Mouse (Mus musculus) kidney, embryonic 14.5 days (tissue): ENCODE measurements around the gene Asdurf. TPM values are rescaled to one million over a fixed set of nuclear protein-coding genes. Genes with fewer than 3 reads are reported as not detected.
A peak's percentile ranks its signal among the peaks of the same experiment; 100 is the strongest.
"Not testable (repeated sequence)": the region's sequence is repeated elsewhere in the genome, so short reads cannot be mapped to it uniquely, and the experiment has no call there.

Experiments
- ATAC-seq: fragments of 200-750 bp; cut with Nextera tagmentation; 2 replicates; pipeline ENCODE4 v1.8.0; 2017; ENCODE audit warnings: moderate number of reproducible peaks, mild to moderate bottlenecking, moderate TSS enrichment, moderate library complexity; ENCODE audit not compliant: low FRiP score, low TSS enrichment
- H3K27ac ChIP-seq: fragments of 300-500 bp; sonication (generic); 2 replicates; pipeline ENCODE4 v1.5.1; 2014; ENCODE audit warnings: low read depth, mild to moderate bottlenecking, low read length, moderate library complexity, mixed read lengths
- H3K27me3 ChIP-seq: fragments of 300-500 bp; sonication (generic); 2 replicates; pipeline ENCODE4 v1.6.1; 2014; ENCODE audit warnings: mild to moderate bottlenecking, low read length; ENCODE audit not compliant: control insufficient read depth, insufficient read depth
- H3K36me3 ChIP-seq: fragments of 300-500 bp; sonication (generic); 2 replicates; pipeline ENCODE4 v1.6.1; 2014; ENCODE audit warnings: low read length, mixed read lengths; ENCODE audit not compliant: control insufficient read depth, insufficient read depth
- H3K4me1 ChIP-seq: fragments of 300-500 bp; sonication (generic); 2 replicates; pipeline ENCODE4 v1.6.1; 2014; ENCODE audit warnings: low read length, mixed read lengths; ENCODE audit not compliant: control insufficient read depth, insufficient read depth
- H3K4me2 ChIP-seq: fragments of 300-500 bp; sonication (generic); replicated peaks from 2 replicates; pipeline ENCODE4 v1.6.1; 2014; ENCODE audit warnings: low read depth, mild to moderate bottlenecking, low read length
- H3K4me3 ChIP-seq: fragments of 300-500 bp; sonication (generic); 2 replicates; pipeline ENCODE4 v1.5.1; 2014; ENCODE audit warnings: mild to moderate bottlenecking, low read length
- H3K9ac ChIP-seq: fragments of 300-500 bp; sonication (generic); 2 replicates; pipeline ENCODE4 v1.6.1; 2014; ENCODE audit warnings: low read depth, mild to moderate bottlenecking, low read length, moderate library complexity
- H3K9me3 ChIP-seq: fragments of 300-500 bp; sonication (generic); 2 replicates; pipeline ENCODE4 v1.6.1; 2016; ENCODE audit warnings: low read length; ENCODE audit not compliant: control insufficient read depth
- WGBS: fragments of 180-500 bp; shearing (Covaris S2); extraction: QIAGEN DNeasy Blood & Tissue Kit; methylation state at CpG from one replicate; pipeline ENCODE4 v1.1.7; 2014; 5-methylcytosine and 5-hydroxymethylcytosine counted together
- polyA plus RNA-seq: library from polyadenylated mRNA; unstranded; fragments of >200 nt; fragmentation: Nextera tagmentation; extraction: Ambion mirVana; gene quantifications from 2 replicates; pipeline ENCODE4 v1.2.1, GENCODE M21; 2014

Gene Asdurf
- polyA plus RNA-seq, 1 experiment from 2014 or later: not detected

GRCm38 (mm10) chr1:53337403-53337802 is 15.0 kb downstream of the Asdurf start:
- H3K4me3 ChIP-seq, H3K9ac ChIP-seq, H3K27ac ChIP-seq, H3K4me2 ChIP-seq, H3K9me3 ChIP-seq, H3K27me3 ChIP-seq, H3K4me1 ChIP-seq, ATAC-seq: not testable (repeated sequence)
- peaks cover 10% of the 10 kb centered on the region; the same call in 1 of the 2 replicates for H3K36me3 ChIP-seq
- WGBS: 69% methylated on average over 2 of the region's 2 CpGs

- Histone ChIP-seq H3K27ac (no peak overlapping the region), H3K4me2 (no peak overlapping the region), H3K9me3 (no peaks in the 10 kb centered on the region), H3K9ac (no peak overlapping the region), H3K27me3 (no peaks in the 10 kb centered on the region), H3K36me3 (no peaks in the 10 kb centered on the region), H3K4me3 (no peak overlapping the region), H3K4me1 (no peaks in the 10 kb centered on the region)
- ATAC-seq: no peak
These were observed 17.0 kb downstream of the Asdurf start for GRCm38 (mm10) chr1:53335465-53335864.

- H3K27me3 ChIP-seq, H3K27ac ChIP-seq, H3K4me2 ChIP-seq, H3K4me1 ChIP-seq, H3K9ac ChIP-seq, ATAC-seq, H3K9me3 ChIP-seq, H3K4me3 ChIP-seq, H3K36me3 ChIP-seq: not testable (repeated sequence)
- 91% methylated on average over 5 of the region's 5 CpGs for WGBS
These were observed 18.9 kb downstream of the Asdurf start for GRCm38 (mm10) chr1:53333527-53333926.

GRCm38 (mm10) chr1:53324827-53325494 is 27.5 kb downstream of the Asdurf start:
- Histone ChIP-seq H3K4me3 (no peak overlapping the region), H3K27me3 (no peaks in the 10 kb centered on the region), H3K36me3 (peaks cover 14% of the 10 kb centered on the region; the same call in 1 of the 2 replicates), H3K4me2 (no peak overlapping the region), H3K9ac (no peak overlapping the region), H3K9me3 (no peaks in the 10 kb centered on the region), H3K4me1 (no peaks in the 10 kb centered on the region), H3K27ac (no peak overlapping the region)
- WGBS: 93% methylated on average over 5 of the region's 5 CpGs
- ATAC-seq: no peak

- Histone ChIP-seq H3K36me3 (peaks cover 14% of the 10 kb centered on the region; the same call in 1 of the 2 replicates), H3K9me3 (no peaks in the 10 kb centered on the region), H3K9ac (no peak overlapping the region), H3K4me1 (no peaks in the 10 kb centered on the region), H3K27ac (no peak overlapping the region), H3K4me2 (no peak overlapping the region), H3K4me3 (no peak overlapping the region), H3K27me3 (no peaks in the 10 kb centered on the region)
- ATAC-seq: no peak
- 94% methylated on average over 1 of the region's 1 CpGs for WGBS
These were observed 28.1 kb downstream of the Asdurf start for GRCm38 (mm10) chr1:53324277-53324676.

GRCm38 (mm10) chr1:53323254-53323653 is 29.2 kb downstream of the Asdurf start:
- no peak overlapping the region for H3K4me3 ChIP-seq
- no peak for ATAC-seq
- H3K9ac ChIP-seq: no peak overlapping the region
- no peaks in the 10 kb centered on the region for H3K9me3 ChIP-seq
- H3K36me3 ChIP-seq: peaks cover 18% of the 10 kb centered on the region; the same call in 1 of the 2 replicates
- no peak overlapping the region for H3K4me2 ChIP-seq
- 94% methylated on average over 5 of the region's 5 CpGs for WGBS
- H3K4me1 ChIP-seq: no peaks in the 10 kb centered on the region
- H3K27ac ChIP-seq: no peak overlapping the region
- no peaks in the 10 kb centered on the region for H3K27me3 ChIP-seq

GRCm38 (mm10) chr1:53321662-53322344 is 30.6 kb downstream of the Asdurf start:
- Histone ChIP-seq H3K27ac (no peak overlapping the region), H3K4me3 (no peak overlapping the region), H3K9ac (no peak overlapping the region), H3K4me1 (no peaks in the 10 kb centered on the region), H3K27me3 (no peaks in the 10 kb centered on the region), H3K9me3 (no peaks in the 10 kb centered on the region), H3K4me2 (no peak overlapping the region), H3K36me3 (peaks cover 26% of the 10 kb centered on the region)
- 96% methylated on average over 4 of the region's 4 CpGs for WGBS
- ATAC-seq: no peak

GRCm38 (mm10) chr1:53312989-53313967 is 39.1 kb downstream of the Asdurf start, which contains the start of gene Osgepl1:
Gene Osgepl1 (plus strand): TSS chr1:53313624.
- Histone ChIP-seq H3K4me3 (peak within 1 kb of the TSS; percentile 67), H3K36me3 (peaks cover 15% of the 10 kb centered on the region), H3K9ac (peak within 1 kb of the TSS; percentile 73), H3K4me1 (no peaks in the 10 kb centered on the region), H3K27me3 (no peaks in the 10 kb centered on the region), H3K9me3 (no peaks in the 10 kb centered on the region), H3K27ac (peak within 1 kb of the TSS; percentile 89), H3K4me2 (peak within 1 kb of the TSS; percentile 69)
- peak; percentile 98 for ATAC-seq
- 2% methylated on average over 27 of the region's 27 CpGs for WGBS
